Mouse (Mus musculus): ENCODE measurements around the gene Fntb.

GRCm38 (mm10) chr12:76941524-76941923, 176.1 kb downstream of the Fntb start:
- TF ChIP-seq POLR2A (IDR thresholded peaks at IDR 0.05; ENCODE audit: control insufficient read depth in 1 of 2, insufficient read depth in 1 of 2, low read depth in 1 of 2, low read length in 2 of 2, poor library complexity in 1 of 2) (no peak), JUND (IDR thresholded peaks at IDR 0.05; ENCODE audit: low read depth, low read length) (peak; percentile 29; the same call in 1 of the 2 replicates), EP300 (IDR thresholded peaks at IDR 0.05; ENCODE audit: low read depth in 1 of 2, low read length in 2 of 2) (peak; percentile 92 to 96), CTCF (IDR thresholded peaks at IDR 0.05 in 2 of 3, conservative IDR thresholded peaks at IDR 0.05 in 1 of 3; ENCODE audit: control insufficient read depth in 1 of 3, insufficient read depth in 1 of 3, low read depth in 2 of 3, low read length in 3 of 3, poor library complexity in 1 of 3, severe bottlenecking in 1 of 3) (no peak)
